Mouse (Mus musculus): ENCODE data around the gene AC129217.1. TPM values are rescaled to one million over a fixed set of nuclear protein-coding genes. Genes with fewer than 3 reads are reported as not detected.

The AC129217.1 gene
- polyA plus RNA-seq, 1 experiment from 2014 or later: not detected

- H3K4me3 ChIP-seq (ENCODE audit: low read depth, low read length): peak within 1 kb of the TSS; percentile 49
- 1% methylated on average over 38 of the region's 38 CpGs for WGBS
- H3K9me3 ChIP-seq (ENCODE audit: control insufficient read depth, low read length): no peaks in the 10 kb centered on the region
- H3K36me3 ChIP-seq (ENCODE audit: control insufficient read depth, insufficient read depth, low read length): peaks cover 21% of the 10 kb centered on the region
- no peaks in the 10 kb centered on the region for H3K27me3 ChIP-seq (ENCODE audit: control insufficient read depth, insufficient read depth, low read length)
- H3K4me2 ChIP-seq (ENCODE audit: low read depth, severe bottlenecking): peak within 1 kb of the TSS; percentile 77
- peak within 1 kb of the TSS; percentile 77 for H3K9ac ChIP-seq (ENCODE audit: low read length)
- peak; percentile 86 for ATAC-seq (ENCODE audit: insufficient number of reproducible peaks, low FRiP score, low TSS enrichment, low read depth)
- DNase-seq (ENCODE audit: low spot score): peak; percentile 89
- H3K27ac ChIP-seq (replicated peaks; ENCODE audit: low read depth, low read length): peak within 1 kb of the TSS; percentile 95
- peaks cover 20% of the 10 kb centered on the region; the same call in 1 of the 2 replicates for H3K4me1 ChIP-seq (ENCODE audit: control insufficient read depth, insufficient read depth, low read length)
Measured at GRCm38 (mm10) chr19:8837251-8837791, 7.7 kb downstream of the AC129217.1 start, which contains the start of gene Bscl2. Gene Bscl2 (plus strand): TSS chr19:8837467.

- DNase-seq (ENCODE audit: low spot score): peak; percentile 56
- H3K36me3 ChIP-seq (ENCODE audit: control insufficient read depth, insufficient read depth, low read length): peaks cover 14% of the 10 kb centered on the region
Measured at GRCm38 (mm10) chr19:8838041-8838730, 8.6 kb downstream of the AC129217.1 start.

GRCm38 (mm10) chr19:8839103-8839907 lies 9.7 kb downstream of the AC129217.1 start, which contains the start of gene Gng3:
Gene Gng3 (minus strand): TSS chr19:8839194.
- ATAC-seq (ENCODE audit: insufficient number of reproducible peaks, low FRiP score, low TSS enrichment, low read depth) (peak; percentile 52; the same call in 1 of the 2 replicates), DNase-seq (ENCODE audit: low spot score) (peak; percentile 53)
- peak within 1 kb of the TSS; percentile 77 for H3K4me2 ChIP-seq (ENCODE audit: low read depth, severe bottlenecking)
- H3K27me3 ChIP-seq (ENCODE audit: control insufficient read depth, insufficient read depth, low read length): no peaks in the 10 kb centered on the region
- H3K4me1 ChIP-seq (ENCODE audit: control insufficient read depth, insufficient read depth, low read length): peaks cover 20% of the 10 kb centered on the region; the same call in 1 of the 2 replicates
- H3K27ac ChIP-seq (replicated peaks; ENCODE audit: low read depth, low read length): peak within 1 kb of the TSS; percentile 95; the same call in 1 of the 2 replicates
- H3K9me3 ChIP-seq (ENCODE audit: control insufficient read depth, low read length): no peaks in the 10 kb centered on the region
- H3K4me3 ChIP-seq (ENCODE audit: low read depth, low read length): peak within 1 kb of the TSS; percentile 49
- peak within 1 kb of the TSS; percentile 77 for H3K9ac ChIP-seq (ENCODE audit: low read length)
- 49% methylated on average over 11 of the region's 11 CpGs for WGBS
- H3K36me3 ChIP-seq (ENCODE audit: control insufficient read depth, insufficient read depth, low read length): peaks cover 7% of the 10 kb centered on the region

More at GRCm38 (mm10) chr19:8838041-8838730, 8.6 kb downstream of the AC129217.1 start:
- H3K27me3 ChIP-seq (ENCODE audit: control insufficient read depth, insufficient read depth, low read length): no peaks in the 10 kb centered on the region
- peak overlapping the region; percentile 95 for H3K27ac ChIP-seq (replicated peaks; ENCODE audit: low read depth, low read length)
- 25% methylated on average over 15 of the region's 15 CpGs for WGBS
- H3K4me3 ChIP-seq (ENCODE audit: low read depth, low read length): peak overlapping the region; percentile 49
- peak overlapping the region; percentile 77 for H3K4me2 ChIP-seq (ENCODE audit: low read depth, severe bottlenecking)
- H3K4me1 ChIP-seq (ENCODE audit: control insufficient read depth, insufficient read depth, low read length): peaks cover 20% of the 10 kb centered on the region; the same call in 1 of the 2 replicates
- ATAC-seq (ENCODE audit: insufficient number of reproducible peaks, low FRiP score, low TSS enrichment, low read depth): no peak
- no peaks in the 10 kb centered on the region for H3K9me3 ChIP-seq (ENCODE audit: control insufficient read depth, low read length)
- H3K9ac ChIP-seq (ENCODE audit: low read length): peak overlapping the region; percentile 77

- Histone ChIP-seq H3K36me3 (ENCODE audit: control insufficient read depth, insufficient read depth, low read length) (peaks cover 2% of the 10 kb centered on the region), H3K4me2 (ENCODE audit: low read depth, severe bottlenecking) (peak overlapping the region; percentile 58), H3K27me3 (ENCODE audit: control insufficient read depth, insufficient read depth, low read length) (no peaks in the 10 kb centered on the region), H3K27ac (replicated peaks; ENCODE audit: low read depth, low read length) (no peak overlapping the region), H3K9me3 (ENCODE audit: control insufficient read depth, low read length) (no peaks in the 10 kb centered on the region), H3K4me1 (ENCODE audit: control insufficient read depth, insufficient read depth, low read length) (peaks cover 20% of the 10 kb centered on the region; the same call in 1 of the 2 replicates), H3K9ac (ENCODE audit: low read length) (peak overlapping the region; percentile 47; the same call in 1 of the 2 replicates), H3K4me3 (ENCODE audit: low read depth, low read length) (peak overlapping the region; percentile 29)
- ATAC-seq (ENCODE audit: insufficient number of reproducible peaks, low FRiP score, low TSS enrichment, low read depth): peak; percentile 22
- WGBS: 23% methylated on average over 29 of the region's 29 CpGs
- peak; percentile 65 for DNase-seq (ENCODE audit: low spot score)
Measured at GRCm38 (mm10) chr19:8839908-8840791, 10.6 kb downstream of the AC129217.1 start.

- ATAC-seq (ENCODE audit: insufficient number of reproducible peaks, low FRiP score, low TSS enrichment, low read depth) (no peak), DNase-seq (ENCODE audit: low spot score) (no peak)
- no peak overlapping the region for H3K4me3 ChIP-seq (ENCODE audit: low read depth, low read length)
- H3K4me2 ChIP-seq (ENCODE audit: low read depth, severe bottlenecking): no peak overlapping the region; the same call in 1 of the 2 replicates
- no peaks in the 10 kb centered on the region for H3K9me3 ChIP-seq (ENCODE audit: control insufficient read depth, low read length)
- H3K27me3 ChIP-seq (ENCODE audit: control insufficient read depth, insufficient read depth, low read length): no peaks in the 10 kb centered on the region
- WGBS: 86% methylated on average over 7 of the region's 7 CpGs
- H3K36me3 ChIP-seq (ENCODE audit: control insufficient read depth, insufficient read depth, low read length): peaks cover 2% of the 10 kb centered on the region; the same call in 1 of the 2 replicates
- peaks cover 20% of the 10 kb centered on the region; the same call in 1 of the 2 replicates for H3K4me1 ChIP-seq (ENCODE audit: control insufficient read depth, insufficient read depth, low read length)
- H3K27ac ChIP-seq (replicated peaks; ENCODE audit: low read depth, low read length): no peak overlapping the region
- no peak overlapping the region for H3K9ac ChIP-seq (ENCODE audit: low read length)
Measured at GRCm38 (mm10) chr19:8841012-8841411, 11.4 kb downstream of the AC129217.1 start.

GRCm38 (mm10) chr19:8842961-8843360 lies 13.4 kb downstream of the AC129217.1 start:
- Histone ChIP-seq H3K4me1 (ENCODE audit: control insufficient read depth, insufficient read depth, low read length) (peaks cover 20% of the 10 kb centered on the region; the same call in 1 of the 2 replicates), H3K9me3 (ENCODE audit: control insufficient read depth, low read length) (no peaks in the 10 kb centered on the region), H3K36me3 (ENCODE audit: control insufficient read depth, insufficient read depth, low read length) (peaks cover 11% of the 10 kb centered on the region), H3K4me3 (ENCODE audit: low read depth, low read length) (no peak overlapping the region), H3K27ac (replicated peaks; ENCODE audit: low read depth, low read length) (no peak overlapping the region), H3K4me2 (ENCODE audit: low read depth, severe bottlenecking) (no peak overlapping the region), H3K27me3 (ENCODE audit: control insufficient read depth, insufficient read depth, low read length) (no peaks in the 10 kb centered on the region), H3K9ac (ENCODE audit: low read length) (no peak overlapping the region)
- ATAC-seq (ENCODE audit: insufficient number of reproducible peaks, low FRiP score, low TSS enrichment, low read depth): no peak
- 92% methylated on average over 6 of the region's 6 CpGs for WGBS
- no peak for DNase-seq (ENCODE audit: low spot score)

GRCm38 (mm10) chr19:8844371-8845129 lies 15.0 kb downstream of the AC129217.1 start:
- 71% methylated on average over 5 of the region's 5 CpGs for WGBS
- no peak for ATAC-seq (ENCODE audit: insufficient number of reproducible peaks, low FRiP score, low TSS enrichment, low read depth)
- Histone ChIP-seq H3K9me3 (ENCODE audit: control insufficient read depth, low read length) (no peaks in the 10 kb centered on the region), H3K9ac (ENCODE audit: low read length) (no peak overlapping the region; the same call in 1 of the 2 replicates), H3K4me2 (ENCODE audit: low read depth, severe bottlenecking) (no peak overlapping the region), H3K4me3 (ENCODE audit: low read depth, low read length) (no peak overlapping the region), H3K27me3 (ENCODE audit: control insufficient read depth, insufficient read depth, low read length) (no peaks in the 10 kb centered on the region), H3K36me3 (ENCODE audit: control insufficient read depth, insufficient read depth, low read length) (peaks cover 13% of the 10 kb centered on the region), H3K4me1 (ENCODE audit: control insufficient read depth, insufficient read depth, low read length) (peaks cover 11% of the 10 kb centered on the region; the same call in 1 of the 2 replicates), H3K27ac (replicated peaks; ENCODE audit: low read depth, low read length) (no peak overlapping the region)
- DNase-seq (ENCODE audit: low spot score): peak; percentile 86

All from limb, embryonic 11.5 days (tissue).